Mouse (Mus musculus) gastrocnemius, postnatal 36 days (tissue): ENCODE results near the gene Exoc6. TPM values are rescaled to one million over a fixed set of nuclear protein-coding genes. Genes with fewer than 3 reads are reported as not detected.
"Not testable (repeated sequence)": the region's sequence is repeated elsewhere in the genome, so short reads cannot be mapped to it uniquely, and the experiment has no call there.

Experiments
- DNase-seq, 2 experiments: peaks; one replicate each; pipeline ENCODE4 v3.0.0; 2022
- intact Hi-C: fragments of 180-260 bp; cut with DNase I; formaldehyde crosslinking; loops from one replicate; pipeline ENCODE4 v1.15.1; 2025
- long read RNA-seq, 2 experiments: library from polyadenylated mRNA; stranded (forward); transcript quantifications; one replicate each; pipeline ENCODE4 v2.0.0; 2021
- total RNA-seq, 2 experiments: library from RNA; stranded (reverse); gene quantifications; 2 replicates each; pipeline ENCODE4 v1.2.3; 2021

Exoc6 gene
- 10 to 100 TPM; 40.6 to 48.2 TPM for total RNA-seq
- long read RNA-seq, experiment 1, transcript Exoc6-201 (22 exons, 3,543 nt) = major isoform, 21 of 38 reads
- long read RNA-seq, experiment 1, partial matches to known transcripts = 6 of 38 reads
- long read RNA-seq, experiment 1, other reads (novel, unspliced or antisense) = 11 of 38 reads
- long read RNA-seq, experiment 2, transcript Exoc6-201 (22 exons, 3,543 nt) = major isoform, 30 of 59 reads
- long read RNA-seq, experiment 2, partial matches to known transcripts = 10 of 59 reads
- long read RNA-seq, experiment 2, other reads (novel, unspliced or antisense) = 19 of 59 reads

GRCm38 (mm10) chr19:37550101-37551039 lies at the start of gene Exoc6:
TSS of gene Exoc6 (plus strand) at chr19:37550418.
- DNase-seq = peak; percentile 50 to 71
- intact Hi-C loops = no loop called here

- intact Hi-C loops = no loop called here
- DNase-seq = no peak
Measured at GRCm38 (mm10) chr19:37502996-37503395, 47.2 kb upstream of the Exoc6 start.

GRCm38 (mm10) chr19:37506066-37506465 lies 44.2 kb upstream of the Exoc6 start:
- DNase-seq = no peak
- intact Hi-C loops = loop anchor here (5.0 kb wide), 1 partner anchor 69 kb away; no protein-coding TSS in a partner anchor

- intact Hi-C loops = loop anchor here (5.0 kb wide), 1 partner anchor 69 kb away; no protein-coding TSS in a partner anchor
Measured at GRCm38 (mm10) chr19:37506614-37507013, 43.6 kb upstream of the Exoc6 start.

GRCm38 (mm10) chr19:37509725-37510124 lies 40.5 kb upstream of the Exoc6 start:
- intact Hi-C loops = loop anchor here (5.0 kb wide), 1 partner anchor 72 kb away; no protein-coding TSS in a partner anchor
- peak; percentile 44 to 64 for DNase-seq

More at GRCm38 (mm10) chr19:37506614-37507013, 43.6 kb upstream of the Exoc6 start:
- DNase-seq = no peak

GRCm38 (mm10) chr19:37514811-37515292 lies 35.4 kb upstream of the Exoc6 start:
- intact Hi-C loops = no loop called here
- DNase-seq = no peak

GRCm38 (mm10) chr19:37517419-37517818 lies 32.8 kb upstream of the Exoc6 start:
- intact Hi-C loops = no loop called here
- DNase-seq = no peak

- intact Hi-C loops = no loop called here
- DNase-seq = no peak
Measured at GRCm38 (mm10) chr19:37520740-37521433, 29.3 kb upstream of the Exoc6 start.

GRCm38 (mm10) chr19:37521434-37521781 lies 28.8 kb upstream of the Exoc6 start:
- intact Hi-C loops = no loop called here
- no peak for DNase-seq

GRCm38 (mm10) chr19:37523280-37524062 lies 26.7 kb upstream of the Exoc6 start:
- intact Hi-C loops = no loop called here

GRCm38 (mm10) chr19:37525925-37526324 lies 24.3 kb upstream of the Exoc6 start:
- intact Hi-C loops = no loop called here
- DNase-seq = no peak

More at GRCm38 (mm10) chr19:37523280-37524062, 26.7 kb upstream of the Exoc6 start:
- DNase-seq = no peak

GRCm38 (mm10) chr19:37526768-37527167 lies 23.4 kb upstream of the Exoc6 start:
- intact Hi-C loops = no loop called here
- no peak for DNase-seq

GRCm38 (mm10) chr19:37527736-37528135 lies 22.5 kb upstream of the Exoc6 start:
- DNase-seq, intact Hi-C loops: not testable (repeated sequence)

GRCm38 (mm10) chr19:37528581-37528980 lies 21.6 kb upstream of the Exoc6 start:
- no peak for DNase-seq
- intact Hi-C loops = no loop called here

- intact Hi-C loops = no loop called here
- DNase-seq = no peak
Measured at GRCm38 (mm10) chr19:37529296-37529695, 20.9 kb upstream of the Exoc6 start.

GRCm38 (mm10) chr19:37529975-37530515 lies 20.2 kb upstream of the Exoc6 start:
- no peak for DNase-seq
- intact Hi-C loops = no loop called here

- DNase-seq = no peak
- intact Hi-C loops = no loop called here
Measured at GRCm38 (mm10) chr19:37530601-37531000, 19.6 kb upstream of the Exoc6 start.

GRCm38 (mm10) chr19:37531200-37531845 lies 18.9 kb upstream of the Exoc6 start:
- no peak for DNase-seq
- intact Hi-C loops = loop anchor here (1.0 kb wide), 1 partner anchor 32 kb away; no protein-coding TSS in a partner anchor

GRCm38 (mm10) chr19:37533196-37533595 lies 17.0 kb upstream of the Exoc6 start:
- intact Hi-C loops = no loop called here
- no peak for DNase-seq
